Mouse (Mus musculus): ENCODE measurements around the gene Herc3.

Gene Herc3

DNA sequence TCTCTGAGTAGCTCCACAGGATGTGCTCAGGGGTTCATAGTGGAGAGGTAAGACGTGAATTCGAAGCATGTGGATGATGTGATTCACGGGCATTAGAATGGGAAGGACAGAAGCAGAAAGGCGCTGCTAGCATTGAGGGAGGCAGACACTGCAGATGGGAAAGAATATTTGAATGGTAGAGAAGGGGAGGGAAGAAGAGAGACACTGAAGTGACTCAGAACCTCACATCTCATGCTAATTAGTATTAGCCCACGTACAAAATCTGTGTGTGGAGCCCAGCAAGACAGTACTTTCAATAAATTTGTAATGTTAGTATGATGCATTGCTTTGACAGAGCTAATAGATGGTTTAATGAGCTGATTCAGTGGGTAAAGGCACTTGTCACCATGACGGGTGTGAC lies 89.5 kb downstream of the Herc3 start:
- DNase-seq (ENCODE audit: low spot score) = no peak

DNA sequence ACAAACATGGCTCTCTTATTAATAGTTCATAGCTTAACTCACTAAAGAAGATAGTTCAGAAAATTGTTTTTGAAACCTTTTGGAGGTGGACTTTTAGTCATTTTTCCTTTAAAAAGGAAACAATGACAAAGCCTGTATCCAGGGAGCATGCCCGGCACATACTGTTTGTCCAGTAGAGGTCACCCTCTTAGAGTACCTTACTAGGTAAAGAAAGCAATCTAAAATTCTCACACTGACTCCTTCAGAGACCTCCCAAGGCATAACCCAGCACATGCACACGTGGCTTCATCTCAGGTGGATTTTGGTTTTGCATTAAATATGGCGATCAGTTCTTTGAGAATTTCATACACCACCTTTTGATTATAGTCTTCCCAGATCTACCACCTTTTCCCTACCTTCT lies 90.4 kb downstream of the Herc3 start:
- no peak for DNase-seq (ENCODE audit: low spot score)

DNA sequence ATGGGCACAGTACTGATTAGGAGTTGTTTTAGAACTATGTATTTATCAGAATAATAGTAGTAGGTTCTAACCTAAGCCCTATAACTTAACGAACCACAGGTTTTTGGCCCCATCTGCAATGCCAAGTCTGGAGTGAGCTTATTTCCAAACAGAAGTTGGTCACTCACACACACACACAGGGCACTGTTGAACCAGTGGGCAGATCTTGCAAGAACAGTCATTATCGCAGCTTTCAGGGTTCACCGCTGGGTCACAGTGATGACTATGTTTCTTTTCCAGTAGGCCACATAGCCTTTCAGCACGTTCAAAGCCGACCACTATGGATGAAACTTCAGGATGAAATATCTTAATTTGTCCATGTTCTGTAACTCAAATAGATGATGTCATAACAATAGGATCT lies 91.2 kb downstream of the Herc3 start:
- DNase-seq (ENCODE audit: low spot score) = no peak

DNA sequence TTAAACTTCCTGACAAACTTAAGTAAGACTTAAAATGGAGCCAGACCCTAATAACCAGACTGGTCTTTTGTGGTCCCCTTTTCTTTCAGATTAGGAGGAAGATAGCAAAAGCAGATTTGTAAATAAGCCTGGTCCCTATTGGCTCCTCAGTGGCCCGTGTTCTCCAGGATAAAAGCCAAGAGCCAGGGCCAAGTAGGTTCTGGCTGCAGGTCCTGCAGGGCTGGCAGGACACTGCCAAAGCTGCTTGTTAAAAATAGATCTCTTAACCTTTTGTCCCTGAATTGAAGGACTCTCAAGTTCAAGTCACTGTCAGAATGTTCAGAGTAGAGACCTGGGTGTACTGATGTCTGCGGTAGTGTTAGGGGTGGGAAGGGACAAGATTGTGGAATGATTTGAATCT lies 96.6 kb downstream of the Herc3 start:
- DNase-seq (ENCODE audit: low spot score) = no peak

DNA sequence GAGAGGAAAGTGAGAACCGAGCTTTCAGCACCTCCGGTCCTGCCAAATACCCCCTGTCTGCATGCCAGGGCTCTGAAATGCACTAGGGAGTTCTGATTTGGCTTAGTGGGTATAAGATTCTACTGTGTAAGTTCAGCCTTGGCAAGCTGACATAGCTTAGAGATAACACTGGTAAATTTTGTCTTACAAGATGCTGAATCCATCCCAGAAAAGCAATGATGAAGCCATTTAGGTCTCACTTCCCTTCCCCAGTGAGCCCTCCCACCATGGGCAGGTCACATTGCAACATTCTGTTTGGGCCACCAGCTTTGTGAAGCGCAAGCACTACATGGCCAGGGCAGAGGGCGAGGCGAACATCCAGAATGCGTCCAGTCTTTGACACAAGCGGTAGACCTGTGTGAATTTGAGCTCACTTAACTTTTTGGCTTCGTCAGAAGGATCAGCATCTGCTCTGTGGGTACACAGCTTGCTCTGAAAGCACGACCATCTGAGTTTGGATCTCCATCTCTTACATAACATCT lies 98.7 kb downstream of the Herc3 start:
- no peak for DNase-seq (ENCODE audit: low spot score)

DNA sequence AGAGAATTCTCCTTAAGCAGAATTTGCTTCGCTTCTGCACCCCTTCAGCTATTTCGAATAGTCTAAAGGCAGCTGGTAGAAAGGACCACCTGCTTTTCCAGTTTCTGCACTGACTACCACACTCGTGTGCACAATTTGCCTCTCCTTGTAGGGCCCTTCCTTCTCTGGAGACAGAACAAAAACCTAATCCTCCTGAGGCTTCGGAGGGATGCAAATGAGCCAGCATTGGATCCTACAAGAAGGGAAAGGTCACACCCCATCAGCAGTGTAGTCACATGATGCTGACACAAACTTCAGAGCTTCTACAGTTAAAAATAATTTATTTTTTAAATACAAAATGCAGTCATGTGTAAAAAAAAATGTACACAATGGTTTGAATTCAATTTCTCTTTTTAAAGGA lies 99.9 kb downstream of the Herc3 start:
- no peak for DNase-seq (ENCODE audit: low spot score)

DNA sequence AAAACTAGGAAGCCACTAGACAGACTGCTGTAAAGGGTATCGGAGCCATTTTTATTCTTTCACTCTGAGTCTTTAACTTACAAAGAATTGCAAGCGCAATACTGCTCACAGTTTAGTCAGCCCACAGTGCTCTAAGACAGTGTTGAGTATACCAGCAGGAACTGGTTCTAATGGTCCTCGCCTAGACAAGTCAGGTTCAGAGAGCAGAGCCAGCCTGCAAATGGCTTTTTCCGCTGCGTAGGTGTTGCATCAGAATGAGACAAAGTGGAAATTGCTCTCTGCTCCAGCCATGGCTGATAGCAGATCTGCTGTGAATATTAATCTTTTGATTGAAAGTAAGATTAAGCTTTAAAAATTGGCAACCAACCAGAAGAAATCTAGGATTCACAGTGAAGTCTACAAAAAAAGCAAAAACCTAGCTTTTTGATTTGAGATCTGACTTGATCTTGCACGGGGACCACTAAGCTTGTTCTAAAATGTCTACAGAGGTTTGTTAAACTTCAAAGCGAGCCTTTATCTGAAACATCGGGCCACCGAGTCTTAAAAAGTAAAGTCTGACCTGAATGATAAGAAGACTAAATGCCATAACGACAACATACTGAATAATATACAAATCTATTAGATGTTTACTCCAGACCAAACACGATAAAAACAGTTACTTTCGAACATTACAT lies 101.4 kb downstream of the Herc3 start:
- DNase-seq (ENCODE audit: low spot score) = no peak

DNA sequence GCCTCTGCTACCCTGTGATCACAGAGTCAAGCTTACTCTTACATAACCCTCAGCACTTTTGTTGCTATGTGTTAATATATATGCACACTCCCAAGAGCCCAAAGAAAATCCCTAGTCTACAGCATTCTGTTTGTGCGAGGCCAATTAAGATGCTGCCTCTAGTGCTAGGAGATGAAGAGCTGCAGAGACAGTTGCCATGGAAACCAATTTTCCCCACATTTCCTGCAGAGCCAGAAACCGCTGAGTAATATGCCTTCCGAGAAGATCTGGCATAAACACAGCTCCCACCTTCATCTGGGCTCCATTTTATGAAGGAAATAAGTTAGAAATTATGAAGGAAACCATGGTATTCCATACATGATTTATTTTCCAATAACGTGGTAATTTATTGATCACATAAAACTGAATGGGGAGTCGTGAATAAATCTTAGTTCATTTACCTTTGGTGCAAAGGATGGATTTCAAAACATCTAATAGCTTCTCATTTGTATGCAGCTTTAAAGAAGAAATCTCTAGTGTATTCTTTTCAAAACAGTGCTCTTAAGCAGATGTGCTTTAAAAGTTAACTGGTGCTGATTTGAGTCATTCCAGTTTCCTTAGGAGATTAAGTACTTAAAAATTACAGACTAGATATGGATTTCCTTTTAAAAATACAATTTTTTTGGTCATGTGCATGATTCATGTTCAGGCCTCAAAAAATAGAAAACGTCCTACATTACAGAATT lies 102.1 kb downstream of the Herc3 start:
- DNase-seq (ENCODE audit: low spot score) = no peak

DNA sequence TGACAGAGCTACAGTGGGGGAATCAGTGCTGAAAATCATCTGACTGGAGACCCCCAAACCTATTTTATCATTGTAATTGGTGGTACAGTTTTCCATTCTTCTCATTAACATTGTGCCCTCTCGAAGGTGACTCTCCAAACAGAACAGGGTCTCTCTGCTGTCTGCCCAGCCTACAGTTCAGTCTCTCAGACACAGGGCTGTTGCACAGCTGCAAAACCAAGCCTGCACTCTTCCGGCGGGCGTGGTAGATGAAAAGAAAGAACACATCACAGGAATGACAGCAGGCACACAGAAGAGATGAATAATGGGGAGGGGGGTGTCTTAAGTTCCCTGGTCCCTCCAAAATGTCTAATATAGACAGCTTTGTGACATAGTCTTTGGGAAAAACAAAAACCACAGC lies 102.9 kb downstream of the Herc3 start:
- DNase-seq (ENCODE audit: low spot score) = no peak

DNA sequence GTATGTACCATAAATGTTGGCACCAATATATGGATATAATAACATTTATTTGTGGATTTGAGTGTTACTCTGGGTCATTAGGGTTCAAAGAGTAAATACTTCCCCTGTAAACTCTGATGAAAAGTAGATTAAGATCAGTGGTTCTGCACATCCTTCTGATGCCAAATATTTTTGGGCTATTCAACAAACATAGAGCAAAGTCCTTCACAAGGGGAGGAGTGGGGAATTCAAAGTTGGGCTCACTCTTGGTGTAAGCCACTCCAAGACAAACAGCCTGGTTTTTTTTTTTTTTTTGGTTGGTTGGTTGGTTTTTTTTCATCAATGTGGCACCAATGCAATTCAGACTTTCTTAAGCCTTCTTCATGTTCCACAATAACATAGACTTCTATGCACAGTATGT lies 106.5 kb downstream of the Herc3 start:
- DNase-seq (ENCODE audit: low spot score) = no peak

DNA sequence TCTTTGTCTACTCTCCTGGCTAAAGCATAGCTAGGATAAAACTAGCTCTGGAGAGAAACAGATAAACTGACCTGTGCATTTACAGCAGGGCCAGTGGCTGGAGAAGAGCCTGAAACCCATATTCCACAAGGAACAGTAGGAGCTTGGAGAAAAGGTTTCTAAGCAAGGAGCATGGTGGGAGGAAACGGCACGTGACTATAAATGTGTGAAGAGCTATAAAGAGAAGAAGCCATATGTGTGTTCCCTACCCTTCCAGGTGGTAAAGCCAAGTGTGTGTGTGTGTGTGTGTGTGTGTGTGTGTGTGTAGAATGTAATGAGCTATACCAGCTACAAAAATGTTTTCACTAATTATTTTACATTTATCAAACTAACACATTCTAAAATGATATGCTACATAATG lies 111.0 kb downstream of the Herc3 start:
- DNase-seq (ENCODE audit: low spot score) = no peak

DNA sequence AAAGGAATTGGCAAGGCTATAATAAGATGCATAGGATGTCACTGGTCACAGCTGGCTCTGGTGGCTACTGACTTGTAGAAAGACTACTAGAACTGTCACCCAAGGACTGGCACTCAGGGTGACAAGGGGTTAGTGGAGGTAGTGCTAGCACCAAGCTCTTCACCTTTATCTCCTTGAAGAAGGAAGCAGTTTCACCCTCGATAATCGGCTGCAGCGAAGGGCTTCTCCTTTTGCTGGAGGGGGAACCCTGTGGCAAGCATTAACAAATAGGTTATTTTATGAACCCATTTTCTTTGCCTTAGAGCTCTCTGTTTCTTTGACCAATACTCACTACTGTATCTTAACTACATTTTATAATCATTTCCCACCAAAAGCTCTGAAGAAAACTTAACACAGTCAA lies 112.7 kb downstream of the Herc3 start:
- no peak for DNase-seq (ENCODE audit: low spot score)

DNA sequence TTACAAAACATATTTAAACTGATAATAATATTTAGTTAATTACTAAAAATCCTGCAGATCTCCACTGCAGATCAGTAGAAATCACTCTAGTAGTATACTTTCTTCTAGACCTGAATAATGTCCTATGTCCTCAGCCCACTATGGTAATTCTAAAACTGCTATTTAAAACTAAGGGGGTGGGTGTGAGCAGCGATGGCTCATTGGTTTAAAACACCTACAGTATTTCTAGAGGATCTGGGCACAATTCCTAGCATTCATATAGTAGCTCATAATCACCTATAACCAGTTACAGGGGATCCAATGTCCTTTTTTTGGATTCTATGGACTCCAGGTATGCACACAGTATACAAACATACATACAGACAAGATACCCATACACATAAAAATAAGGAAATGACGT lies 115.0 kb downstream of the Herc3 start:
- no peak for DNase-seq (ENCODE audit: low spot score)

DNA sequence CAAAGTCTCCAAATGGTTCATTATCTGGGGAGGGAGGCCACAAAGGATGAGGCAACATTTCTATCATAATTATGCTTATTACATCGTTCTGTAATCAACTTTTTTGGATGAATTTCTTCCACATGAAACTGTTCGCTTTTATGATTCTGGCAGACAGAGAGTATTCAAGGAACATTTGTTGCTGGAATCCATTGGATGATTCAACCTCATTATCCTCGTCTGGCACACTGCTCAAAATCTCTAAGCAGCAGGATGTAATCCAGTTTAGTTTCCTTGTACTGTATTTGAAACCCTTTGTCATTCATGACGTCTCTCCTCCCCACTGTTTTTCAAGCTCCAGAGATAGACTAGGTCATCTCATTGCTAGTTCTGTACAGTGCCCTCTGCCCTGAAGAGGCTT lies 115.6 kb downstream of the Herc3 start:
- no peak for DNase-seq (ENCODE audit: low spot score)

DNA sequence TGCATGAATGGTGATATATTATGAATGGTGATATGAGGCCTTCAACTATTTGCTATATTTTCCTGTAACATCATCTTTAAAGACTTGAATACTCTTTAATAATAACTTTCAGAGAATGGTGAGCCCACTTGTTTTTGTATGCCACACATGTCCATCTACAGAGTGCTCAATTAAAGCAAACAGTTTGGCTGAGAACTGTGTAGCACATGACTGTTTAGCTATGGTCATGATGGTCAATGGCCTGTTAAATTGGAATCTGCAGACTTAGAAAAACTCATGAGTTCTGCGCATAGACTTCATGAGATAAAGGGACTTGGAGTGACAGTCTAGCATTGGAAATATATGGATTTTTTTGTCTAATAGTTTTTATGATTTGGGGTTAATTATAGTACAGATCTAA lies 119.1 kb downstream of the Herc3 start:
- no peak for DNase-seq (ENCODE audit: low spot score)

DNA sequence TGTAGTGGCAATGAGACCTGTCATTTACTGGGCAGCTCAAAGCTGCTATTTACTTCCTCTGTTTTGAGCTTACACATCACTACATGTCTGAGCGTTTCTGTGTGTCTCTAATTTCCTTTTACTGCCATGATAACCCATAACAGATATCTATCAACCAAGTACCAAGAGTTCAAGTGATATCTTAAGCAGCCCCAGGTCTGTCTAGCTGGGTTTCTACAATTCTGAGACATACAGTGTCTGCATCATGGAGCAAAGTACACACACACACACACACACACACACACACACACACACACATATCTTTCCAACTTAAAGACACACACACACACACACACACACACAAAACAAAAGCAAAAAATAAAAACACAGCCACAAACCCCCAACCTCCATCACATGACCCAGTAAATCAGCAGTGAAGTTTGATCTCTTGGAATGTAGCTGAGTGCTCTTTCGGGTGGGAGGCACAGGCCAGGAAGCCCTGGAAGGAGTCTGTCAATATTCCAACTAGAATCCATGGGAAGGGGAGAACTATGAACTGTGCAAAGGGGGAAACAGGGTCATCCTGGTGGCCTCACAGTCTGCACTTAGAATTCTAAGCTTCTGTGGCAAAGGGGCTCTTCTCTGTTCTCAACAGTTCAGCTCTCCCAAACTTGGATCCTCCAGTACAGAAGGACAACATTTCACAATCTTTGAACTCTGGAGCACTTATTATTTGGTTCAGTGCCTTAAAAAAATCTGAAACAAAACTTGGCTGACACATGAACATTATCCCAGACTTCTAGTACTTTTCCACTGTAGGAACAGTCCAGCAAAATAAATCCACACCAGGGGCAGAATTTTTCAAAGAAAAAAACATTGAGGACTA lies 120.1 kb downstream of the Herc3 start:
- no peak for DNase-seq (ENCODE audit: low spot score)

DNA sequence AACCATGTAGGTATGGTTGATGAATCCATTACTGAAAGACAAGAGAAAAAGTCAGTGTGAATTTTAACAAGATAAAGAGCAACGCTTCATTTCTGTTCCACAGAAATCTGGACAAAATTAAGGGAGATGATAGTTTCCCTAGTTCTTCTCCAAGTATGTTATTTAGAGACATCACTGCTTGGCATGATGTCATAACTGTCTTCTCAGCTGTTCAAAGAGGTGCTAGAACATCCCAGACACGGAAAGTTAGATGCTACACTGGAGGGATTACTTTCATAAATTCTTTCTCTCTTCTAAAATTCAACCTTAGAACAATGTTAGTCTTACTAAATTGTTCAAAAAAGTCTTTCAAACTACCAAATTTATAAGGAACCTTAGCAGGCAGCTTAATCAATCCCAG lies 129.3 kb downstream of the Herc3 start:
- DNase-seq (ENCODE audit: low spot score) = no peak

DNA sequence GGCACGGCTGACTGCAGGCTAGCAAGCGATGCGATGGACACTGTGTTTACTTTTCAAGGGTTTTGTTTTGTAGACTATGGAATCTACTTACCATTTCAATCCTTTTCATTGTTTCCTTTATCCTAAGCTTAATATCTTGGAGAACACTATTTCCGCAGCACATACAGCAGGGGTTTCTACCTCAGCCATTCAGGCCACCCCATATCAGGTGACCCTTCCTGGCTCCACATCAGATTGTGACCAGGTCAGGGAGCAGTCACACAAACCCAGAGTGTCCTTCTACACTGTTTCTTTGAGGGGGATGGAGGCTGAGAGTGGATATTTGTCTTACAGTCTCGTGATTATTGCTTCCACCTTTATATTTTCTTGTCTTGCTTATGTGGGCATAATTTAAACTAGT lies 131.4 kb downstream of the Herc3 start:
- no peak for DNase-seq (ENCODE audit: low spot score)

DNA sequence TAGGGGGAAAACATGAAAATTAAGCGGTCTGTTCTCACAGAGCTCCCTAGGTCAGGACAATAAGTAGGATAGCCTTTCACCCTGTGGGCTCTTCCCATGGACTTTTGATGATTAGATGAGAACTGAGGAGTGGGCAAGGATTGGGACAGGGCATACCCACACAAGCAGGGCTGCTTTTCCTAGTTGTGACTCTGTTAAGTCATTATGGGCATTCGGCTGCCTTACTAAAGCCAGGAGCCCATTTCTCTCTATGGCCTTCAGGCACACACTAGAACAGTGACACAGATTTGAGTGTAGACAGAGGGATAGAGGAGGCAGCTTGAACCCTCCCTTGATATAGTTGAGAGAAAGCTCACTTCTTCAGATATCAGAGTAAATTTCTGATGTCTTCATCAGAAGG lies 132.8 kb downstream of the Herc3 start:
- no peak for DNase-seq (ENCODE audit: low spot score)

DNA sequence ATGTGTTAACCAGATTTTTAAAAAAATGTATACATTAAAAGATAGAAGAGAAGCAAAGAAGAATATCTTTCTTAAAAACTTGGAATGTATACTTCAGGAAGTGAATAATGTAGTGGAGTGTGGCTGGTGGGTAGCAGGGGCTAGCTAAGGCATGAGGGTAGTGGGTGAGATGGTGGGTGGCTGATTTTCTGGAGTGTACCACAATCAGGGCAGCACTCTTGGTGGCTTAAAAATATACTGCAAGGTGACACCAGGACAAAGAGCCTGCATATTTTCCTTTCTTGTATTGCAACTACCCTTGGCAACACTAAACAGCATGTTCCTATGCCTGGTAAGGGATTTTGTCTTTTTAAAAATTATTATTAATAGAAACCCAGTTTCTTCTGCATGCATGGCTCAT lies 133.3 kb downstream of the Herc3 start:
- DNase-seq (ENCODE audit: low spot score) = no peak

DNA sequence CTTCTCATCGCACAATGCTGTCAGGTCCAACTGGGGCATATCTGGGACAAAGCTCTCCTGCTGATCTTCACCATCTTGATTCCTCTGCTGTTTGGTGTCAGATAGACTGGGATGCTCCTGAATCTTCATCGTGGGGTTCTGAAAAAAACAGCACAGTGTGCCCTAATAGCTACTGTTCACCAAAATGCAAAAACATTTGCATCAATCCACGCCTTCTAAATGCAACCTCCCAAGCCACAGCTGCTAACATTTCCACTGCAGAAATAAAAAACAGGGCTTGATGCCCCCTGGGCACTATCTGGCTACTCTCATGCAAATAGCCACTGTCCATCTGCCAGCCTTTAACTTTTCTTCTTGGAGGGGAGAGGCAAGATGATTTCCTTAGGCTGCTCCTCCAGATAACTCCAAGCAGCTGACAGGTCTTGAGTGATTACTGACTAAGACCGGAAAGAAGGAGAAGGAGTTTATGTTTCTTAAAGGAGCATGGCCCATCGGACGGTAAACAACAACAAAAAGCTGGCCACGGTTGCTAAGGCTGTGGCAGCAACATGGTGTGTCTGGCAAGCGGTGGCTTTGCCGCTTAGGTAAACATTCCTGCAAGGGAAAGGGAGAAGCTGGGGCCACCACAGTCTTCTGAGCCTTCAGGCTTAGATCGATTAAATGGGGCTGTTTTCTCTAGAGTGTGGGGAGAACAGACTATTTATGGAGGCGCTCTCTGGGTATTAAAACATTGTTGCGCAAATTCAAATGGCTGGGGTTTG lies 134.0 kb downstream of the Herc3 start:
- no peak for DNase-seq (ENCODE audit: low spot score)

DNA sequence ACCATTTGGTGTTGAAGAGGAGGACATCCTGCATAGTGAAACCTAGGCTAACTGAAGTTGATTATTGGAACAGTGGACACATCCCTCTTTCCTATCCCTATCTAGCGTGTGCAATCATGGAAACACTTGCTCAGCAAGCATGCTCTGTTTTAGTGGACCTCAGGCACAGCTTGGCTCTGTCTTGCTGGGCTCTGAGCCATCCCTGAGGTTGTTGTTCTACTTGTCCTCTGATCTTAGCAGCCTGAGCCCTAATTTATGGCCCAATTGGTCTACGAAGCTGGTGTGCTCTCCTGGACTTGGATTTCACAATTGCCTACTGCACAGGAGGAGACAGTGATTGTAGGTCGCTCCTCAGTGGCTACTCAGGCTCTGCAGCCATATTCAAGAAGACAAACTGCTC lies 137.0 kb downstream of the Herc3 start:
- DNase-seq (ENCODE audit: low spot score) = no peak

All from spleen, adult 12 weeks (tissue).